Comparison of ENCODE assay signal across 12 mouse cellular contexts in the genomic region with DNA sequence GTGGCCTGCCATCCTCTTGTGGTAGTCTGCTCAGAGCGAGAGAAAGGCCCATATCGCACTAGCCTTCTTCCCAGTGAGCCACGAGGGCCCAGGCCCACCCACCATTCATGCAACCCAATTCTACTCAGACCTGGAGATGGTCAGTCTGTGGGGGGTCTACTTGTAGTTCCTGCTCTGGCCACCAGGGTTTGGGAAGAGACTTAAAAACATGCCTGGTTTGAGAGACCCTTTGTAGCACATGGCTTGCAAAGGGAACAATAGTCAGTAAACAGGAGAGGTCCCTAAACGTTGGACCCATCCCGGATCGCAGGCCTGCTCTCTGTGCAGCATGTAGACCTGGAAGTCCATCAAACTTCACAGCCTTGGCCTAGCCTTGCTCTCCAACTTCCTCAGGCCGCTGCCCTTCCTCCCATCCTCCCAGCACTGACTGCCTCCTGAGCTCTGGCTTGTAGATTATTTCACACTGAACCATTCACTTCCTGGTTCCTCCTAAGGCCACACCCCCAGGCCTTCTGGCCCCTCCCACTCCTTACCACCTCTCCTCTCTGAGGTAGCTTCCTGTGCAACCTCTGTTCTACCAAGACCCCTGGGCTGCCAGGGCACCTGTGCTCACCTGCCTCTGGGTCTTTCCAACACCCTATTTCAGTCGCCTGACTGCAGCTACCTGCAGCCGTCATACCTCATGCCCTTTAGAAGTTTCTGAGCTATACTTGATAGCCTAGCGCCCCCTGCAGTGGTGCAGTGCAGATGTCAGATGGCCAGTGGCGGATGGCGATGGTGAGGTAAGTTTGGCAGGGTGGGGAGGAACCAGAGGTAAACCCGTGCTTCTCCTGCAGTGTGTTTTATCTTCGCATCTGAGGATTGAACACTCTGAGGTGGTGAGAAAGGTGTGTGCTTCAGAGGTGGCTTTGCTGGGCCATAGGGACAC. TPM values are rescaled to one million over a fixed set of nuclear protein-coding genes. Genes with fewer than 3 reads are reported as not detected.
A peak's percentile ranks its signal among the peaks of the same experiment; 100 is the strongest.
DNase-seq lines count a peak whose midpoint lies in the region; ATAC-seq and TF ChIP-seq lines count a peak whose summit lies in the region.
"Had no signal": no experiment of that assay in that cellular context is flagged by ENCODE, and none has a peak within 500 bp of the region (broad histone marks: within the 10 kb centered on the region; RNA-seq: fewer than 3 reads in every experiment).

No protein-coding gene starts in this region.

- no peak overlapping the region for H3K9ac ChIP-seq in embryonic facial prominence, embryonic 12.5 days

- H3K27me3 ChIP-seq in embryonic facial prominence, embryonic 12.5 days, result no peaks in the 10 kb centered on the region
- H3K27me3 ChIP-seq in splenic B cell, adult 2 months (ENCODE audit: control insufficient read depth, insufficient read depth, low read length, poor library complexity, severe bottlenecking), result no peaks in the 10 kb centered on the region

- peaks cover 15% of the 10 kb centered on the region for H3K4me1 ChIP-seq in embryonic facial prominence, embryonic 12.5 days

- H3K36me3 ChIP-seq in embryonic facial prominence, embryonic 12.5 days, result no peaks in the 10 kb centered on the region
- no peaks in the 10 kb centered on the region for H3K36me3 ChIP-seq in splenic B cell, adult 2 months (ENCODE audit: control insufficient read depth, insufficient read depth, low read length, poor library complexity, severe bottlenecking)

- 82% methylated on average over 14 of the region's 14 CpGs for WGBS in embryonic facial prominence, embryonic 12.5 days

- H3K9me3 ChIP-seq in embryonic facial prominence, embryonic 12.5 days, result no peaks in the 10 kb centered on the region

- peak; percentile 31 for TF ChIP-seq CTCF in left cerebral cortex, adult 2 months (IDR thresholded peaks at IDR 0.05)

- no peak for DNase-seq in left cerebral cortex, adult 2 months (ENCODE audit: extremely low spot score in 1 of 2, low spot score in 2 of 2)
- DNase-seq in left cerebral cortex, adult 18-20 months (ENCODE audit: low spot score in 2 of 2), result no peak
- peak; percentile 94 for DNase-seq in ES-CJ7 (ENCODE audit: low read depth, low spot score)
- peak; percentile 13 for DNase-seq in splenic B cell, adult 2 months (ENCODE audit: low read depth, low spot score)
- DNase-seq in lung, adult 18-20 months, result no peak
- DNase-seq: lung, postnatal 36 days; right cerebral cortex, postnatal 14 days had no signal

- no peak overlapping the region for H3K4me2 ChIP-seq in embryonic facial prominence, embryonic 12.5 days (replicated peaks)

- ATAC-seq in embryonic facial prominence, embryonic 12.5 days (ENCODE audit: insufficient number of reproducible peaks, insufficient read depth, low FRiP score, low TSS enrichment), result no peak
- no peak for ATAC-seq in megakaryocyte, adult 5-6 weeks (ENCODE audit: poor library complexity, severe bottlenecking)

- H3K27ac ChIP-seq in left cerebral cortex, adult 2 months, result no peak overlapping the region
- H3K27ac ChIP-seq in embryonic facial prominence, embryonic 12.5 days, result 0 out of 2 replicates have a peak overlapping the region, but pooled peaks have one; percentile 2

- no peak overlapping the region for H3K4me3 ChIP-seq in left cerebral cortex, adult 2 months
- no peak overlapping the region for H3K4me3 ChIP-seq in embryonic facial prominence, embryonic 12.5 days

- intact Hi-C loops in left cerebral cortex, adult 2 months (cut with DNase I), result no loop called here

RNA-seq across cellular contexts. Expression of gene Ccdc182, which starts 14.0 kb away (rescaled TPM):
- total RNA-seq in left cerebral cortex, adult 2 months (2021), result not detected
- not detected for total RNA-seq in left cerebral cortex, adult 18-20 months (2021)
- polyA plus RNA-seq in embryonic facial prominence, embryonic 12.5 days (2016; fragmentation: Nextera tagmentation; extraction: Ambion mirVana), result 0.93 and 1.9 TPM in 2 replicates
- total RNA-seq in megakaryocyte, adult 5-6 weeks (2015), result not detected in 2 replicates
- total RNA-seq in megakaryocyte, adult 5-6 weeks (2017), result not detected in 2 replicates
- total RNA-seq: adrenal gland, postnatal 4 days; gastrocnemius, postnatal 4 days; layer of hippocampus, adult 18-20 months had no signal

Comparison
In these comparisons a context has a peak if more than half of its experiments do, and no peak if none do; other contexts are left out.
1. DNase-seq: peak in ES-CJ7 (single experiment) and splenic B cell, adult 2 months (single experiment); none in left cerebral cortex, adult 2 months (0 of 2), left cerebral cortex, adult 18-20 months (0 of 2) and lung, adult 18-20 months (0 of 2).